ENCODE assay signal across 7 mouse cellular contexts in genomic region chr8:126138645-126139545, GRCm38 (mm10).
A peak's percentile ranks its signal among the peaks of the same experiment; 100 is the strongest.
DNase-seq lines count a peak whose midpoint lies in the region; ATAC-seq and TF ChIP-seq lines count a peak whose summit lies in the region.

No protein-coding gene starts in this region.

- DNase-seq in right cerebral cortex, adult 18-20 months, result peak; percentile 21
- DNase-seq in right cerebral cortex, postnatal 36 days (ENCODE audit: low spot score in 2 of 2), result no peak
- DNase-seq in cerebellum, postnatal 14 days, result peak; percentile 72 to 80
- DNase-seq in limb, embryonic 11.5 days (ENCODE audit: low spot score), result peak; percentile 62
- peak; percentile 38 for DNase-seq in midbrain, postnatal 0 days (ENCODE audit: low spot score)
- DNase-seq in thymus, postnatal 0 days (ENCODE audit: low spot score), result no peak

- under 1% methylated on average over 95 of the region's 95 CpGs for WGBS in heart, embryonic 16.5 days
- WGBS in limb, embryonic 11.5 days, result 2% methylated on average over 92 of the region's 95 CpGs
- under 1% methylated on average over 75 of the region's 95 CpGs for WGBS in midbrain, postnatal 0 days

- no peak for TF ChIP-seq CTCF in midbrain, postnatal 0 days (IDR thresholded peaks at IDR 0.05)

- no peaks in the 10 kb centered on the region for H3K36me3 ChIP-seq in heart, embryonic 16.5 days (ENCODE audit: control insufficient read depth, insufficient read depth)
- no peaks in the 10 kb centered on the region for H3K36me3 ChIP-seq in limb, embryonic 11.5 days (ENCODE audit: control insufficient read depth, insufficient read depth, low read length)
- H3K36me3 ChIP-seq in midbrain, postnatal 0 days (ENCODE audit: insufficient read depth, low read length), result no peaks in the 10 kb centered on the region

- peak overlapping the region; percentile 95 for H3K4me2 ChIP-seq in heart, embryonic 16.5 days (ENCODE audit: low read depth, low read length)
- peak overlapping the region; percentile 83 for H3K4me2 ChIP-seq in limb, embryonic 11.5 days (ENCODE audit: low read depth, severe bottlenecking)
- H3K4me2 ChIP-seq in midbrain, postnatal 0 days (ENCODE audit: low read depth, low read length, poor library complexity, severe bottlenecking), result peak overlapping the region; percentile 91

- H3K9ac ChIP-seq in heart, embryonic 16.5 days (ENCODE audit: low read length), result peak overlapping the region; percentile 52
- H3K9ac ChIP-seq in limb, embryonic 11.5 days (ENCODE audit: low read length), result peak overlapping the region; percentile 34; the same call in 1 of the 2 replicates
- H3K9ac ChIP-seq in midbrain, postnatal 0 days (replicated peaks; ENCODE audit: low read length, poor library complexity, severe bottlenecking), result peak overlapping the region; percentile 46

- H3K4me1 ChIP-seq in heart, embryonic 16.5 days (ENCODE audit: control insufficient read depth, insufficient read depth, low read length), result peaks cover 11% of the 10 kb centered on the region; the same call in 1 of the 2 replicates
- peaks cover 7% of the 10 kb centered on the region for H3K4me1 ChIP-seq in limb, embryonic 11.5 days (ENCODE audit: control insufficient read depth, insufficient read depth, low read length)
- H3K4me1 ChIP-seq in midbrain, postnatal 0 days (ENCODE audit: insufficient read depth, low read length), result no peaks in the 10 kb centered on the region

- 0 out of 2 replicates have a peak, but pooled peaks have one; percentile 23 for ATAC-seq in heart, embryonic 16.5 days (replicated peaks; ENCODE audit: extremely low read depth, insufficient read depth, low FRiP score)
- no peak for ATAC-seq in limb, embryonic 11.5 days (ENCODE audit: insufficient number of reproducible peaks, low FRiP score, low TSS enrichment, low read depth)
- ATAC-seq in midbrain, postnatal 0 days (ENCODE audit: low FRiP score), result peak; percentile 56

- no peaks in the 10 kb centered on the region for H3K9me3 ChIP-seq in heart, embryonic 16.5 days (replicated peaks; ENCODE audit: control insufficient read depth, low read length)
- no peaks in the 10 kb centered on the region for H3K9me3 ChIP-seq in limb, embryonic 11.5 days (ENCODE audit: control insufficient read depth, low read length)
- H3K9me3 ChIP-seq in midbrain, postnatal 0 days (ENCODE audit: low read length), result no peaks in the 10 kb centered on the region

- H3K27ac ChIP-seq in heart, embryonic 16.5 days (ENCODE audit: low read length), result no peak overlapping the region
- H3K27ac ChIP-seq in limb, embryonic 11.5 days (replicated peaks; ENCODE audit: low read depth, low read length), result no peak overlapping the region
- H3K27ac ChIP-seq in midbrain, postnatal 0 days (ENCODE audit: low read depth, low read length), result no peak overlapping the region

- H3K4me3 ChIP-seq in heart, embryonic 16.5 days (ENCODE audit: low read length), result peak overlapping the region; percentile 60
- peak overlapping the region; percentile 47 for H3K4me3 ChIP-seq in limb, embryonic 11.5 days (ENCODE audit: low read depth, low read length)
- H3K4me3 ChIP-seq in midbrain, postnatal 0 days (ENCODE audit: low read depth, low read length), result peak overlapping the region; percentile 63

- peaks cover 40% of the 10 kb centered on the region for H3K27me3 ChIP-seq in heart, embryonic 16.5 days (ENCODE audit: control insufficient read depth, insufficient read depth, low read length)
- H3K27me3 ChIP-seq in limb, embryonic 11.5 days (ENCODE audit: control insufficient read depth, insufficient read depth, low read length), result peaks cover 29% of the 10 kb centered on the region
- H3K27me3 ChIP-seq in midbrain, postnatal 0 days (ENCODE audit: insufficient read depth, low read length), result 0 out of 2 replicates have a peak, but pooled peaks cover 10% of the 10 kb centered on the region

Comparison
In these comparisons a context has a peak if more than half of its experiments do, and no peak if none do; other contexts are left out.
1. DNase-seq: peak in right cerebral cortex, adult 18-20 months (single experiment), cerebellum, postnatal 14 days (2 of 2), limb, embryonic 11.5 days (single experiment) and midbrain, postnatal 0 days (single experiment); none in right cerebral cortex, postnatal 36 days (0 of 2) and thymus, postnatal 0 days (single experiment).
2. Peak in every context shown above with its lines, with median percentiles within 50 percentile points of each other: H3K4me2 ChIP-seq, H3K4me3 ChIP-seq and H3K9ac ChIP-seq.